Mouse (Mus musculus) gastrocnemius, postnatal 36 days (tissue): ENCODE results near the gene Smim11. TPM values are rescaled to one million over a fixed set of nuclear protein-coding genes. Genes with fewer than 3 reads are reported as not detected.
A peak's percentile ranks its signal among the peaks of the same experiment; 100 is the strongest.

ENCODE experiments used
- DNase-seq, 2 experiments: peaks; one replicate each; pipeline ENCODE4 v3.0.0; 2022
- intact Hi-C: fragments of 180-260 bp; cut with DNase I; formaldehyde crosslinking; loops from one replicate; pipeline ENCODE4 v1.15.1; 2025
- total RNA-seq, 2 experiments: library from RNA; stranded (reverse); gene quantifications; 2 replicates each; pipeline ENCODE4 v1.2.3; 2021

Gene Smim11
- total RNA-seq, 2 experiments from 2014 or later, result 52.2 to 67.4 TPM

DNA sequence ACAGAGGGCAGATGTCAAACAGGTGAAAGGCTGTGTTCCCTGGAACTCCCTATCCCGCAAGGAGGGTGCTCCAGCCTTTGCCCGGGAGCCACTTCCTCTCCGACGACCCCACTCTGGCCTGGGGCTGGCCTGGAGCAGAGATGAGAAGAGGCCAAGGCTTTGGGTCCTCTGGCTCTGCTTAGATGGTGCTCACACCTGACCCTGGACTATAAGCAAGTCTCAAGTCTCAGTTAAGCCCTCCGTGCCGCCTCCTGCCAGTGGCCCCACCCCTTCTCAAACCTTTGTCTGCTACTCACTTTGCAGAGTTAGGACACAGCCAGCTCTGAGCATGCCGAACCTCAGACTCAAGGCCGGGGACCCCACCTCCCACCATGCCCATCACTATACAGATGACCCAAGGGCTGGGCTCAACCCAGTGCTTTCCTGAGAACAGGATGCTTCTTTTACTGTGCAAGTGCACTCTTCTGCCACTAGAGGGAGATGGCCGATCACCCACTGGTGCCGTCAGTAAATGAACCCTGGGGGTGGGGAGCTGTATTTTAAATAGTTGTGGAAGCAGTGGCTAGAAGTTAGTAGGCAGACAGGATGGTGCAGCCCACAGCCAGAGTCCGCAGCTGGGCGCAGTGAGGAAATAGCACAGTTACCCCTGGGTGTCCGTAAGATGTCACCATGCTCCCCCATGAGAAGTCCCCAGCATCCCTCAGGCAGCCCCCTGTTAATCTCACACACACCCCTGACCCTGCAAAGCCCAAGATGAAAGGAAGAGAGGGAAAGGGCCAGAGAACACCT, 13.1 kb downstream of the Smim11 start:
- intact Hi-C loops, result no loop called here
- DNase-seq, result no peak

DNA sequence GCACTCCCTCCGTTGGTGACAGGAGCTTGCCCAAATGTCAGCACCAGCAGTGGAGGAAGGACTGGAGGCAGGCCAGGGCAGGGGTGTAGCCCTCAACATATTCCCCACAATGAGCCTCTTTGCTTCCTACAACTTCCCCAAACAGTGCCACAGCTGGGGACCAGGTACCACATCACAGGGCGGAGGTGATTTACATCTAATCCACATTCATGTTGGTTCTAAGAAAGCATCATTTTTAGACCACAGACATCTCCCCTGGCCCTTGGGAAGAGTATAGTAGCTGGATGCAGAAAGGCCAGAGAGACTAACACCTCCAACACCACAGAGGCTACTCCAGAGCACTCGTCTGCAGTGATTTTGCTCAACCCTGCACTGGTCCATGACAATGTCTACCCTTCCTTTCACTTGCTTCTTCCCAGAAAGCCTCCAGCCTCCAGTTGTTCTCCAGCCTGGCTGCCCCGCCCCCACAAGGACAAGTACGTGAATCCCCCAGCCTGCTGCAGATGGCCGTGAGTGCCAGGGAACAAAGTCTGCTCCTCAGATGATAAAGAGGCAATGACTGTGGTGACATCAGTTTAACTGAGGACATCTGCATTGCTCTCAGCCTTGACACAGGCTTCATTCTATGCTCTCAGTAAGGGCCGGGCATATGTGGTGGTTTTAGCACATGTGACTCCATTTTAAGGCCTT, 15.1 kb downstream of the Smim11 start:
- intact Hi-C loops, result no loop called here

DNA sequence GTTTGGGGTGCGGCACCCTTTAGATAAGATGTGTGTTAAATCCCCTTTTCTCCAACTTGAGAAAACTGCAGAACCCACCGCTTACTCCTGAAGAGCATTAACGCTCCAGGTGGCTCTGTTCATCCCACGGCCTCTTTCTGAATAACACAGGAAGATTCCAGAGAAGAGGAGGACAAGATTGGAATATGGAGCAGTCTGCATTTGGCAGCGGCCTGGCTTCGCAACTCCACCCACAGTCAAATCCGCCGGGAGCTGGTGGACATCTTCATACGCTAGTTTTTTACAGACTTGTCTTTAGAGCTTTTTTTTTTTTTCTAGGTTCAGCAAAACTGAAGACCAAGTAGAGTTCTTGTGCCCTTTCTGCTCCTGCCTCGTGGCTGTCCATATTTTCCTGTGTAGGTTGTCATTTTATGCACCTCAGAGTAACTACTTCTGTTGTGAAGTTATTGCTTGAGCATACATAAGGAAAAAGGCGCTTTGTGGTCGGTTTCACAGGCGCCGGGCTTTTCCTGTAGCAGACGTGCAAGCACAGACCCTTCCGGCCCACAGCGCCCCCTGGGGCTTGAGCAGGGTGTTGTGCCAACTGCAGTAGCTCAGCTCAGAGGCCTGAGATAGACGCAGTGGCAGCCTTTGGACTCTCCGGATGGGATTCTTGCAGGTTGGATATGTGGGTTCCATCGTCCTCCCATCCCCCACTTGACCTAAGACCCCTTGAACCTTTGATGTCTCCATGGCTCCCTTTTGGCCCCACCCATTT, 18.4 kb downstream of the Smim11 start:
- intact Hi-C loops, result no loop called here
- DNase-seq, result peak in 1 of 2 experiments; percentile 51

More for the DNA sequence above, 15.1 kb downstream of the Smim11 start:
- DNase-seq, result no peak

DNA sequence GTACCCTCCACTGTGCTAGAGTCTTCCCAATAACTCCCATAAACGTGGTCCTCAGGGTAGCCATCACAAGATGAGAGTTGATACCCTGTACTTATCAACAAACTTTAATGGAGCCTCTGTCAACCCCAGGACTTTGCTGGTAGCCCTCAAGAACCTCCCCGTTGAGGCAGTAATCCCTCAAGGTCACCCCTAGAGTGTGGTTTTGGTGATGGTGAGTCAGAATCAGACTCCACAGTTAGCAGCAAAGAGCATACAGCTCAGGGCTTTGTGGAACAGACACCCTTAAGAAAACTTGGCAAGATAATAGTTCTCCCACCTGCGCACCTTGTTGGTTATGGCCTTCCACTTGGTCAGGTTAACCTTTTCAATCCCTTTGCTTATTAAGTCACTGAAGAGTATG, 19.3 kb downstream of the Smim11 start:
- no peak for DNase-seq
- intact Hi-C loops, result no loop called here

DNA sequence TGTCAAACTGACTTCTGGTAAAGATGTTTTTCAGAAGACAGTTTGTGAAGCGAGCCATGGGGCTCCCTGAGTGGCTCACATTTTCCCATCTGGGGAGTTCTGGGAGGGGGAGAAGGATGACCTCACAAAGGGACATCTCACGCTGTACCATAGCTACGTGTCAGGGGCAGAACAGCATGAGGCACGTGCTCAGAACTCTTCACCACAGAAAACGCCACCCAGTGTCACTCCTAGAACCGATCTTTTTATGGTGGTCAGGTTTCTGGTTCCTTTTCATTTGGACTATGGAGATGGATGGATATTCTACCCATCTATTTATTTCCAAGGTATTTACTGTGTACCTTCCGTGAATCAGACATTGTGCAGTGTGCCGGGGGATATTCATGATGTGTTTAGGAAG, 20.3 kb downstream of the Smim11 start, which contains the start of gene Fam243:
TSS of gene Fam243 (minus strand) at position 101 of the 400 bp plus-strand sequence.
- no peak for DNase-seq
- intact Hi-C loops, result no loop called here

DNA sequence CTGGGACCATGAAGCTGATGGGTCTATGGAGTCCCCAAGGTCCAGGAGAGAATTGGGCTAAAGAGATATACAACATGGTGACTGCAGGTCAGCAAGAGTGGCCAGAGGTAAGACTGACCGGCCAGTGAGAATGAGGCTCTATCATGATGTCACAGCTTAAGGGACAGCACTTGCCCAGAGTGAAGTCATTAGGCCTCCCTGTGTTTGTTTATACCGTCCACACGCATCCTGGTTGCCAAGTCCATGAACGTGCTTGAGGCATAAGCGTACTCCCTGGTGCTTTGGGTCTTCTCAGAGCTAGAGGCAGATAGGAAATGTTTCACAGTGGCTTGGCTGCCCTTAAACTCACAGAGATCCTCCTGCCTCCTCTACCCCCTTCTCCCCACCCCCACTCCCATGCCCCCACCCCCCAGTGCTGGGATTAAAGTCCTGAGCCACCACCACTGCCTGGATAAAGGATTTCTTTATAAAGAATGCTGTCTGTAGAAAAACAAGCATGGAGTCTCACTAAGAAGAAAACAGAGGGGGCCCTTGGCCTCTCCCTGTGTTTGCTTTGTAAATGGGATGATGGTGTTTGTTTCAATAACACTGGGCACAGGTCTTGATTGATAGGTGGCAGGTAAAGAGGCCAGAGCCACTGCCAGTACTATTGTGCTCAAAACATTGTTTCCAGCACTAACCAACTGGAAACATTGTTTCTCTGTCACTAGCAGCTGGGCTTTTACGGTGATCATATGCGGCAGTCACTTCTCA, 23.4 kb downstream of the Smim11 start:
- intact Hi-C loops, result no loop called here
- no peak for DNase-seq

DNA sequence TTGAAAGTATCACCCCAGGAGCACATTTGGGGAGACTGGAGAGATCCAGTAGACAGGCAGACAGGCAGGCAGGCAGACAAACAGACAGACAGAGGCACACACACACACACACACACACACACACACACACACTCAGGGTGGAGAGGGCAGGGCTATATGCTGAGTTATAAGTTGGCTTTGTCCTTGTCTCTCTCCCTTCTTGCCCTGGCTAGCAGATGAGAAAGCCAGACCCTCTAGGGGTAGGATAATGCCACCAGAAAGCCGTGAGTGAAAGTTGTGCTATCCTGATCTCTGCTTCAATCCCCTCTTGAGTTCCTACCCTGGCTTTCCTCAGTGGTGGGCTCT, 23.9 kb downstream of the Smim11 start:
- DNase-seq, result no peak
- intact Hi-C loops, result no loop called here

DNA sequence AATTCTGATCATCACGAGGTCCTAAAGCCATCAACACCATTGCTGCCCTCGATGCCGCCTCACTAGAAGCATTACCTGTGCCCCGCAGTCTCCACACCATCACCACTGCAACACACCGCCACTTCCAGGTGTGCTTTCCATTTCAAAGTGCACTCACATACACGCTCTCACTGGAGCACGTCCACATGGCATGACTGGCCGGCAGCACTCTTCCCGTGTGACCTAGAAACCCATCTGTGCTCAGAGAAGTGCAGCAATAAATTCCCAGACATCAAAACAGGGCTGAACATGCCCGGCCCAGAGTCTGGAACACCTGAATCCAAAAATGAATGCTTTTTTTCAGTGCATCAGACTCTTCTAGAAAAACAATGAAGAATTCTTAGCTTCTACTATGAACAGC, 26.8 kb downstream of the Smim11 start:
- no peak for DNase-seq
- intact Hi-C loops, result no loop called here

DNA sequence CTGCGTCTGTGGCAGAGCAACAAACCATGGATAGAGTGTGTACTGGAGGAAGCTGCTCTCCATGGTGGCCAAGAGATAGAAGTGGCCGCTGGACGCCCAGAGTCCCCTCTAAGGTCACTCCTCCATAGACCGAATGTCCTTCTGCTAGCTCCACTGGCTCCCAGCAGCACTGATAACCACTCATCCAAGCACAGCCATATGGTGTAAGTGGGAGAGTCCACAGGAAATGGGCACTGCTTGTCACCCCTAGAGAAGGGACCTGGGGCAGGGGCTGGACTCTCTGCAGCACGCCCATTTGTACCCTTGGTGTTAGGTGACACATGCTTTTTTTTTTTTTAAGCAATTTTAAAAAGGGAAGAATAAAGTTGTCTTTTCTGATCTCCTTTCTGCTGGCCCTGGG, 29.9 kb downstream of the Smim11 start:
- intact Hi-C loops, result no loop called here
- DNase-seq, result no peak

DNA sequence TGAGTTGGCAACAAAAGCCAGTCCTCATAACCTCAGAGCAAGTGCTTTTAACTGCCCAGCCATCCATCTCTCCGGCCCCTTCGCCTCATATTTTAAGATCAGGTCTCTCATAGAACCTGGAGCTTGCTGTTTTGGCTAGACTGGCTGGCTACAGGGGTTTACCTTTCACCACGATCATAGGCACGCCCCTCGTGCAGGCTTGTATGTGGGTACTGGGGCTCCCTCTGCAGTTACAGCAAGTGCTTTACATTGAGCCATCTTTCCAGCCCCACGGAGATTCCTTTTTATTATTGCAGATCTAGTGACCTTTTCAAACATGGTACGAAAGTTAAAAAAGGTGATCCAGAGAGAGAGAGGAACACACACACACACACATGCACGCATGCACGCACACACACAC, 33.5 kb downstream of the Smim11 start:
- intact Hi-C loops, result no loop called here
- DNase-seq, result no peak

DNA sequence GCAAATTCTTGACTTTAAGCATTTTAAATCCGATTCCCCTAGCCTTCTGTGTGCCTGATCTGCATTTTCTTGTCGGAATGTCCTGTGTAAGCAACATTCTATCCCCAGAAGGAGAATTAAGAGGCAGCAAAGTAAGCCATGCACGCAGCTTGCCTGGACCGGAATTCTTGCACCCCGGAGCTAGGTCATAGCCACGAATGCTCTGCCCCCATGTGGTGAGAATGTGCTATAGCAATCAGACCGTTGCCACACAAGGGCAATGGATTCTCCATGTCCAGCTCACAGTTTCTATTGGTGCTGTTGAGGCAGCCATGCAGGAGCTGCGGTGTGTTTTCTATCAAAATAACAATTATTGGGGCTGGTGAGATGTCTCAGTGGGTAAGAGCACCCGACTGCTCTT, 35.2 kb downstream of the Smim11 start:
- peak; percentile 57 to 64 for DNase-seq
- intact Hi-C loops, result no loop called here

DNA sequence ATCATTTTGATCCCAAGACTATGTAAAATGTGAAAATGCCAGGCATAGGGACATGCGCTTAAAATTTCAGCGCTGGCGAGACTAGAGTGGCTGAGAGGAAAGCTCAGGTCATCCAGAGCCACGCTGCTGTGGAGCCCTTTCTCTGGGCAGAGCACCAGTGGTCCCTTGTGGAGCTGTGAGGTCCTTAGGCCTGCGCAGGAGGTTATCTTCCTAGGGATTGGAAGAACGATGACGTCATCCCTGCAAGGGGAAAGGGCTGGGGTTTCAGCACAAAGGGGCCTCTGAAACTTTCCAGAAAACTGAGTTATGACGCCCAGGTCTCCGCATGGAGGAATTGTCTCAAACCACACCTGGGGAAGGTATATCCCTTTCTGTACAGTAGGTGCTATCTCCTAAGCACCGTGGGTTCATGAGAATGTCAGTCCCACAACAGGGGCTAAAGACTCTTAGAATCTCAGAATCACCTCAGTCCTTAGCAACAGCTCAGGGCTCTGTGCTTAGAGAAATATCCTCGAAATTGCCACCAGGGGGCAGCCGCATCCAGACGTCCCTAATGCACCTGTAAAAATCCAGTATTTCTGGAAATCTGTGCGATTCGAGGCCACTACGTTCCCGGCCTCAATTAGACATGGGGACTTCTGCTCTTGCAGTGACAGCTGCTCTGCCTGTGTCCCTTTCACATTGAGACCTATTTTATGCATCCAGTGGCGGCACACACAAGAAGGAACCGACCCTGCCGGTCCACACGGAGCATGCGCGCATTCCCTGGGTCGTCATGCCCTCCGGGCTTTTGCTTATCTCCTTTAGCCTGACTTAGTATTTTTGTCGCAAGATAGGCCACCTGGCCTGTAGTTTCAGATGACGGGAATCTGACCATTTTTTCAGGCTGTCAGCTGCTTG, 39.8 kb downstream of the Smim11 start:
- intact Hi-C loops, result loop anchor here (5.0 to 10.0 kb wide), 3 partner anchors 41 to 136 kb away; no protein-coding TSS in a partner anchor
- peak; percentile 32 to 43 for DNase-seq

DNA sequence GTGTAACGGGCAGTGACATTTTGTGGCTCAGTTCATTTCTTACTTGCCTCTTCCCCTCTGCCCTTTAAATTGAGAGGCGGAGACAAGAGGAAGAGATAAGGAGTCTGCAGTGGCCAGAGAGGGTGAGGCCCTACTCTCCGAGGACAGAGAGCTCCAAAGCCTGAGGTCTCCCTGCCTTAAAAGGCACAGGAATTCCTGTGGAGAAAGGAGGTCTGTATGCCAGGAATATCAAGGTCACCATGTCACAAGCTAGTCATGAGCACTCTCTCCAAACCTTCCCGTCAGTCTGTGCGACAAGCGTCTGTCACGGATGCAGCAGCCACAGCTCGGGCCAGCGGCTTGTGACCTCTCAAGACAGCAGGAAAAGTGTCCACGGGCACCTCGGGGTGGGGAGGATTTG, 44.1 kb downstream of the Smim11 start:
- DNase-seq, result no peak
- intact Hi-C loops, result loop anchor here (10.0 kb wide), 1 partner anchor 110 kb away; no protein-coding TSS in a partner anchor

DNA sequence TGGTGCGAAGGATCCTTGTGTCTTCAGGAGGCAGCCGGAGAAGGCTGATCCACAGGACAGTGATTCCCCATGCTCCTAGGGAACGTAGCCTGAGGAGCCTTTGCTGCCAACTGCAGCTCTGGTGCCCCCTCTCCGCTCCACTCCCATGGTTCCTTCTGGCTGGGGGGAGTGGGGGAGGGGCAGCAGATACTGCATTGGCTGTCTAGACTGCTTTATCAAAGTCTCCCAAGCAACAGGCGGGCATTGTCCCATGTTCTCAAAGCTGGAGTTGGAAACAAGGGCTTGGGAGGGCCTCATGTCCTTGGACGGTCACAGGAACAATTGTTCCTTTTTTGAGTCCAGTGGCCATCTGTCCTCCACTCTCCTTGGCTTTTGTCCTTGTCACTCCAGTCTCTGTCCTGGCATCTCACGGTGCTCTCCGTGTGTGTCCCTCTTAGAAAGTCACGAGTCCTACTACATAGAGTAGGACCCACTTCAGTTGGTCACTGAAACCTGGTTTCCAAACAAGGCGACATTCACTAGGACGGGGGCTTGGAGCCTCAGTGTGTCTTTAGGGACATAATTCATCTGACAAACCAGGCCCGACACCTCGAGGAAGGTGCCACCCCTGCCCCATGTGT, 45.3 kb downstream of the Smim11 start:
- intact Hi-C loops, result loop anchor here (10.0 kb wide), 1 partner anchor 108 kb away; no protein-coding TSS in a partner anchor
- no peak for DNase-seq

DNA sequence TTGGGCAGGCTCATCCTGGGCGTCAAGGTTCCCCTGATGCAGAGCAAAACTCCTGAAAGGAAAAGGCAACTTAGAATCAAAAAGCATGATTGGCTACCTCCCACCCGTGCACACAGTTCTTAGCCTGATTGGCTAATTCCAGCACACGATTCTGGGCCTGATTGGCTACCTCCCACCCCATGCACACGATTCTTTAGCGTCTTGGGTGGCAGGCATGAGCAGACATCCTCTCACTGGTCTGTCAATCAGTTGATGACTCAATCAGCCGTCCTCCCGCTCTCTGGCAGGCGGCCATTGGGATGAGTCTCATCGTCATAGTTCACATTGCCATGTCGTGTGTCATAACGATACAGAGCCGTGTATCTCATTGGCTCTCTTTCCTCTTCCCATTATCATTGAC, 47.9 kb downstream of the Smim11 start:
- DNase-seq, result no peak
- intact Hi-C loops, result loop anchor here (10.0 kb wide), 1 partner anchor 106 kb away; no protein-coding TSS in a partner anchor

DNA sequence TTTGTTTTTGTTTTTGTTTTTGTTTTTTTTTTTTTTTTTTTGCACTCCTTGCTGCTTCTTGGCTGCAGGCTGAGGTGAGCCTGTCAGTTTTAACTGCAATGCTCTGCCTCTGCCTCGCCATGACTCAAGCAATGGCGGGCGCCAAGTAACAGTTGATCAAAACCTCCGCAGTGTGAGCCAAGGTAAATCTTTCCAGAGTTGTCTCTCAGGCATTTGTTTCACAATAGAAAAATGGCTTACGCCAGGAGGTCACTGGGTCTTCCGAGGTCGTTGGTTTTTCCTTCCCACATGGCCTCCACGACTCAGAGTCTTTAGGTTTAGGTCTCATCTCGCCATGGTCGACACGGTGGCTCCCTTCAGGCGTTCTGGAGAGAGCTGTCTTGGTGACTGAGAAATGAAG, 52.2 kb downstream of the Smim11 start:
- no peak for DNase-seq
- intact Hi-C loops, result no loop called here

DNA sequence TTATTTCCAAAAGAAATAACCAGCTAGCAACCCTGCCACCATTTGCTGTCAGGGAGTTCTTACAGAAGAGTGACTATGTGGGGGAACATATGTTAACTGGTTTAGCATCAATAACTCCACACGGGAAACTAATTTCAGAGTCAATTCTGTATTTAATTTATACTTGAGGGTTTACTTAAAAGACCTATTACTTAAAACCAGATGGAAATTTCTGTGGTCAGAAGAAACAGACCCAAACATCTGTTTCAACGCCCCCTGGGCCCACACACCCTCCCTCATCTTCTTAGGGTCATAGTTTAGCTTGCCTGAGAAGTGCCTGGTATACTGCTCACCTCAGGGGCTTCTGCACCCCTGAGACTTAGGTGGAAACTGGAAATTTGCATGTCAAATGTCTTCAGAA, 52.8 kb downstream of the Smim11 start:
- intact Hi-C loops, result no loop called here
- no peak for DNase-seq

DNA sequence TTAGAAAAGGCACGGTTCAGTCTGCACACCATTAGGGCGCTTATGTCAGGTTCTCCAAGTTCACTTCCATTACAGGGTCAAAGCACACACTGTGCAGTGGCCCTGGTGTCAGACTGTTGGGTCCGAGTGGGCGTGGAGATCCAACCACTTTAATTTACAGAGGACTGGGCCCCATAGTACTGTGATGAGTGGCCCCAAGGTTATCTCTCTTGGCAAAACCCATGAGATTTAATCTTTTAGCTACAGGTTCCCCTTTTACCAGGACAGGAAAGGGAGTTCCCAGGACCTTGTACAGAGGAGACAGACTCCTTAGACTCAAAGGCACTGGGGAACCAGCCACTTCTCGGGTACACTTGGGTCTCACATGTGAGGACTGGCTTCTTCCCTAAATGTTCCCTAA, 54.3 kb downstream of the Smim11 start:
- DNase-seq, result no peak
- intact Hi-C loops, result no loop called here

DNA sequence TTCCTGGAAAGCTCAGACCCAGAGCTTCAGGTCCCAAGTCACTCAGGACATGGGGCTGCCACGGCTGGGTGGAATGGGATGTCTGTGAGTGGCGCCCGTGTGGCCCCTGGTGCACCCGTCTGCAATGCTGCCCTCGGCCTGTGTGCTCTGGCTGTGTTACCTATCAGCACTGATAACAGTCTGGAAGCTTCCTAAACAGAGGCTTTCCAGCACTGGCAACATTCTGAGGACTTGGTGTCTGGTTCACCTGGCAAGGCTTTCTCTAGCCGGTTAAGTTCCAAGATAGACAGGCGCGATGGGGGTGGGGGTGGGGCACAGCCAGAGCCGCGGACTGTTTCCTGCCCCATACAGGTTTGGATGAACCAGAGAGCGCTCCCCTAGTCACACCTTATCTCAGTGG, 54.9 kb downstream of the Smim11 start:
- DNase-seq, result no peak
- intact Hi-C loops, result no loop called here
